In the genomic region with DNA sequence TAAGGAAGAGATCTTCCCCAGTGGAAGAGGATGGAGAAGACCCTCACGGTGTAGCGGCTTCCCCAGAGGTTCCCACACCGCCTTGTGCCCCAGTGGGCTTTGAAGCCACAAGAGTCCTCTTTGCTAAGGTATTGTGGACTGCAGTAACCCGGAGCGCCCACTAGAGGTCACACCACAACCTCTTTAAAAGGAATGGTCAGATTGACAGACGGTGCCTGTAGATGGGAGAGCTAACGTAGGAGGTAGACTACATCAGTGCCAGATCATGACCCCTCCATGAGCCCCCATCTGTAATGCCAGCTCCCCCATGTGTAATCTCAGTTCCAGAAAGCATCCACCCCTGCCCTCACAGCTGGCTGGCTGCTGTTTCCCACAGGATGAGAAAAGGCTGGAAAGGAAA, we compare ENCODE assay signal across 8 mouse cellular contexts. TPM values are rescaled to one million over a fixed set of nuclear protein-coding genes. Genes with fewer than 3 reads are reported as not detected.
A peak's percentile ranks its signal among the peaks of the same experiment; 100 is the strongest.
DNase-seq lines count a peak whose midpoint lies in the region; ATAC-seq and TF ChIP-seq lines count a peak whose summit lies in the region.

No protein-coding gene starts in this region.

- dilution Hi-C loops in CH12.LX (cut with MboI; ENCODE audit: extremely low pct_ligation_motif_present, extremely low pct_unique_long_range_greater_than_20kb, low sequenced_read_pairs), result no loop called here

- peaks cover 0 to 7% of the 10 kb centered on the region in 2 experiments; a peak in 2 of 4 replicates for H3K4me1 ChIP-seq in CH12.LX (ENCODE audit: control insufficient read depth in 1 of 2, insufficient read depth in 2 of 2)
- no peaks in the 10 kb centered on the region; the same call in 1 of the 2 replicates for H3K4me1 ChIP-seq in heart, postnatal 0 days (ENCODE audit: control insufficient read depth, insufficient read depth)
- H3K4me1 ChIP-seq in lung, adult 2 months (ENCODE audit: control insufficient read depth, insufficient read depth, low read length), result no peaks in the 10 kb centered on the region

- peak; percentile 89 to 95 for TF ChIP-seq CTCF in CH12.LX (conservative IDR thresholded peaks at IDR 0.05 in 1 of 2, IDR thresholded peaks at IDR 0.05 in 1 of 2; ENCODE audit: low read depth in 2 of 2, low read length in 2 of 2)
- peak; percentile 95 for TF ChIP-seq CTCF in heart, postnatal 0 days (IDR thresholded peaks at IDR 0.05; ENCODE audit: low read depth)
- TF ChIP-seq CTCF in lung, adult 2 months (IDR thresholded peaks at IDR 0.05; ENCODE audit: insufficient read depth, low read length), result peak; percentile 74

- ATAC-seq in heart, postnatal 0 days (ENCODE audit: insufficient read depth, low read depth), result peak; percentile 30; the same call in 1 of the 2 replicates

- DNase-seq in CH12.LX (ENCODE audit: extremely low read depth), result peak; percentile 79
- DNase-seq in adrenal gland, postnatal 14 days, result peak; percentile 81
- DNase-seq in embryo, embryonic 9.5 days (ENCODE audit: extremely low spot score), result peak; percentile 69
- DNase-seq in heart, postnatal 0 days (ENCODE audit: low spot score), result peak; percentile 81
- DNase-seq in kidney, postnatal 4 days, result peak; percentile 84 to 87
- DNase-seq in lung, adult 2 months, result peak; percentile 69
- peak; percentile 51 for DNase-seq in retina, adult 2 months (ENCODE audit: low read depth, low spot score)
- DNase-seq in thymus, postnatal 25 days, result peak; percentile 76

- no peak for TF ChIP-seq POLR2A in CH12.LX (IDR thresholded peaks at IDR 0.05; ENCODE audit: low read depth, low read length)
- TF ChIP-seq POLR2A in lung, adult 2 months (IDR thresholded peaks at IDR 0.05; ENCODE audit: borderline replicate concordance, extremely low read depth, low read depth, low read length), result no peak

- H3K4me2 ChIP-seq in CH12.LX (ENCODE audit: insufficient read depth, low read depth, poor library complexity, severe bottlenecking), result no peak overlapping the region
- no peak overlapping the region for H3K4me2 ChIP-seq in heart, postnatal 0 days (ENCODE audit: low read depth, low read length)

- in situ Hi-C loops in CH12.LX (cut with MboI; ENCODE audit: low pct_ligation_motif_present, low pct_unique_long_range_greater_than_20kb, low sequenced_read_pairs), result loop anchor here (10.0 kb wide), 1 partner anchor 138 kb away; no protein-coding TSS in a partner anchor

- 6% methylated on average over 7 of the region's 7 CpGs for WGBS in heart, postnatal 0 days
- WGBS in lung, adult 2 months, result 4% methylated on average over 7 of the region's 7 CpGs

- no peak overlapping the region for H3K9ac ChIP-seq in CH12.LX (ENCODE audit: insufficient read depth, low read depth)
- no peak overlapping the region for H3K9ac ChIP-seq in heart, postnatal 0 days (replicated peaks; ENCODE audit: low read depth, low read length)

- peaks cover 20 to 33% of the 10 kb centered on the region in 2 experiments for H3K36me3 ChIP-seq in CH12.LX (replicated peaks in 1 of 2; ENCODE audit: control insufficient read depth in 1 of 2, insufficient read depth in 1 of 2, low read length in 1 of 2)
- H3K36me3 ChIP-seq in heart, postnatal 0 days (replicated peaks; ENCODE audit: control insufficient read depth, insufficient read depth, low read length), result peaks cover 10% of the 10 kb centered on the region; the same call in 1 of the 2 replicates

- H3K27me3 ChIP-seq in CH12.LX (replicated peaks), result peaks cover 34% of the 10 kb centered on the region
- H3K27me3 ChIP-seq in heart, postnatal 0 days (ENCODE audit: control insufficient read depth, insufficient read depth, low read length), result 0 out of 2 replicates have a peak, but pooled peaks cover 17% of the 10 kb centered on the region

- no peaks in the 10 kb centered on the region for H3K9me3 ChIP-seq in CH12.LX (replicated peaks; ENCODE audit: low read length)
- no peaks in the 10 kb centered on the region for H3K9me3 ChIP-seq in heart, postnatal 0 days (replicated peaks; ENCODE audit: control insufficient read depth, low read length)

- no peak overlapping the region for H3K4me3 ChIP-seq in CH12.LX (replicated peaks in 1 of 3; ENCODE audit: low read depth in 2 of 3, low read length in 2 of 3, poor library complexity in 1 of 3)
- no peak overlapping the region for H3K4me3 ChIP-seq in heart, postnatal 0 days (ENCODE audit: low read depth, low read length)
- H3K4me3 ChIP-seq in lung, adult 2 months (replicated peaks; ENCODE audit: extremely low read depth, low read depth, low read length), result no peak overlapping the region

- H3K27ac ChIP-seq in CH12.LX (ENCODE audit: insufficient read depth, low read depth), result no peak overlapping the region
- no peak overlapping the region for H3K27ac ChIP-seq in heart, postnatal 0 days (ENCODE audit: low read depth)

- TF ChIP-seq RAD21 in CH12.LX (IDR thresholded peaks at IDR 0.05; ENCODE audit: low read depth, low read length), result peak; percentile 92

- no peaks in the 10 kb centered on the region for H3K79me2 ChIP-seq in CH12.LX (replicated peaks; ENCODE audit: control insufficient read depth, extremely low read depth, insufficient read depth, poor library complexity, severe bottlenecking)

- TF ChIP-seq EP300 in CH12.LX (IDR thresholded peaks at IDR 0.05; ENCODE audit: low read length), result no peak
- no peak for TF ChIP-seq EP300 in heart, postnatal 0 days (IDR thresholded peaks at IDR 0.05; ENCODE audit: low read depth)

TF ChIP-seq in CH12.LX, 34 proteins besides CTCF, POLR2A, EP300 and RAD21:
- TF ChIP-seq SMC3 (IDR thresholded peaks at IDR 0.05; ENCODE audit: low read depth, low read length), result peak; percentile 74
- TF ChIP-seq MAZ (IDR thresholded peaks at IDR 0.05; ENCODE audit: low read depth, low read length), result no peak
- no peak for TF ChIP-seq UBTF (IDR thresholded peaks at IDR 0.05; ENCODE audit: low read depth, low read length)
- peak; percentile 25 for TF ChIP-seq ZC3H11A (IDR thresholded peaks at IDR 0.05; ENCODE audit: low read depth, low read length)
- peak; percentile 17; the same call in 1 of the 2 replicates for TF ChIP-seq IRF4 (IDR thresholded peaks at IDR 0.05; ENCODE audit: low read depth, low read length)
- TF ChIP-seq MXI1 (IDR thresholded peaks at IDR 0.05; ENCODE audit: low read depth, low read length), result no peak
- TF ChIP-seq NELFE (IDR thresholded peaks at IDR 0.05; ENCODE audit: low read depth, low read length), result peak; percentile 34; the same call in 1 of the 2 replicates
- peak; percentile 39; the same call in 1 of the 2 replicates for TF ChIP-seq MEF2A (IDR thresholded peaks at IDR 0.05; ENCODE audit: borderline replicate concordance, low read depth, low read length)
- TF ChIP-seq JUN (IDR thresholded peaks at IDR 0.05; ENCODE audit: insufficient read depth, low read depth, low read length), result no peak
- TF ChIP-seq ETS1 (conservative IDR thresholded peaks at IDR 0.05; ENCODE audit: low read depth, low read length), result no peak

RNA-seq across cellular contexts. Expression of a gene that starts 3.0 kb away (rescaled TPM):
- total RNA-seq in CH12.LX (2012; rRNA removed) (not detected in 2 replicates), CH12.LX (2014; rRNA removed) (not detected in 2 replicates)
- polyA plus RNA-seq in CH12.LX (2012; ENCODE audit: insufficient read length, low read depth), result not detected in 2 replicates
- total RNA-seq in adrenal gland, postnatal 14 days (2021), result not detected in 2 replicates
- total RNA-seq in heart, postnatal 0 days (2014; rRNA removed; ENCODE audit: low replicate concordance), result not detected in 2 replicates
- polyA plus RNA-seq in heart, postnatal 0 days (2015; fragmentation: Nextera tagmentation; extraction: Ambion mirVana), result not detected in 2 replicates
- polyA plus RNA-seq in lung, adult 2 months (2012; rRNA removed), result not detected in 2 replicates

RNA-seq across cellular contexts. Expression of a gene that starts 31.5 kb away (rescaled TPM):
- total RNA-seq in CH12.LX (2012; rRNA removed) (13.2 and 13.9 TPM in 2 replicates), CH12.LX (2014; rRNA removed) (9.2 and 14.2 TPM in 2 replicates)
- 24.7 and 31.9 TPM in 2 replicates for polyA plus RNA-seq in CH12.LX (2012; ENCODE audit: insufficient read length, low read depth)
- 37.2 and 66.1 TPM in 2 replicates for total RNA-seq in adrenal gland, postnatal 14 days (2021)
- total RNA-seq in heart, postnatal 0 days (2014; rRNA removed; ENCODE audit: low replicate concordance), result 26.7 and 28.9 TPM in 2 replicates
- polyA plus RNA-seq in heart, postnatal 0 days (2015; fragmentation: Nextera tagmentation; extraction: Ambion mirVana), result 12.7 and 13.5 TPM in 2 replicates
- polyA plus RNA-seq in lung, adult 2 months (2012; rRNA removed), result 48.2 and 49.9 TPM in 2 replicates

RNA-seq across cellular contexts. Expression of a gene that starts 43.0 kb away (rescaled TPM):
- total RNA-seq in CH12.LX (2012; rRNA removed), result 49.4 and 55.8 TPM in 2 replicates
- total RNA-seq in CH12.LX (2014; rRNA removed), result 48.9 and 53.7 TPM in 2 replicates
- 45.7 and 56.2 TPM in 2 replicates for polyA plus RNA-seq in CH12.LX (2012; ENCODE audit: insufficient read length, low read depth)
- total RNA-seq in adrenal gland, postnatal 14 days (2021), result 137 and 170 TPM in 2 replicates
- 186 and 191 TPM in 2 replicates for total RNA-seq in heart, postnatal 0 days (2014; rRNA removed; ENCODE audit: low replicate concordance)
- 313 and 342 TPM in 2 replicates for polyA plus RNA-seq in heart, postnatal 0 days (2015; fragmentation: Nextera tagmentation; extraction: Ambion mirVana)
- polyA plus RNA-seq in lung, adult 2 months (2012; rRNA removed), result 106 and 140 TPM in 2 replicates
